Mouse (Mus musculus) adrenal gland, adult 18-20 months (tissue): ENCODE data around the gene Slc30a2. TPM values are rescaled to one million over a fixed set of nuclear protein-coding genes. Genes with fewer than 3 reads are reported as not detected.
A peak's percentile ranks its signal among the peaks of the same experiment; 100 is the strongest.

Experiments
- DNase-seq, 2 experiments: peaks; one replicate each; pipeline ENCODE4 v3.0.0; 2021 to 2022; ENCODE audit warnings: low spot score in 2 of 2
- total RNA-seq, 2 experiments: library from RNA; stranded (reverse); gene quantifications; 1 replicate in 1 of 2; 2 replicates in 1 of 2; pipeline ENCODE4 v1.2.3; 2021

The Slc30a2 gene
- total RNA-seq, 2 experiments from 2014 or later: 28.9 to 47.4 TPM

DNA sequence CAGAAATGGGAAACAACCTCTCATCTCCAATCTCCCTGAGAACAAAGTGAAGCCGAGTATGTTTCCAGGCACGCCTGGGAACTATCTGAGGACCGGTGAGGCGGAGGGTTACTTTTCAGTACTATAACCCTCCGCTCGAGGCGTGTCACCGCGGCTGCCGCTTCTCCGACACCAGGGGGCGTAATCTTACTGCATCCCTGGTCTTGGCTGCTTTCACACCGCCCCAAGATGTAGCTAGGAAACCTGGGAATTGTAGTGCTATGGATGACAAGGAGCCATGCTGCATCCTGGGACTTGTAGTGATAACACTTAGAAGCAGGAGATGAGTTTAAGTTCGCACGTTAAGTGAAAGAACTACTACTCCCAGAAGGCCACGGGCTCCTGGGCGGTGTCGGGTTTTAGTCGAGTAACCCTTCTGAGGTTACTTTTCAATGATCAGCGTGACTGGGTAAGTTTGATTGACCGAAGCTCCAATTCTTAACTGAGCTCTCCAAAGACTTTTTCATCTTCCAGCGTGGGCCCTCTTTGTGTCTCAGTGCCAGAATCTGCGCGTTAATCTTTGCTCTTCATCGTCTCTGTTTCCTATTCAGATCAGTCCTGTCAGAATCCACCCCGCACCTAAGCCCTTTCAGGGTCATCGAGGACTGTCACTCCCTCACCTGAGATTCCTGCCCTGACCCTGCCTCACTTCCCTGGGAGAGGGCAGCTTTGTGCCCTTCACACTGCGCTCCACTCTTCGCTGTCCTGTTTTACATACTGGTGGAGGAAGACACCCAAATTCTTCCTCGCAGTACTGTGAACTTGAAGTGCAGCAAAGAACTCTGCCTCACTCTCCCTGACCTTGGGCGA is 53.2 kb downstream of the Slc30a2 start, which contains the start of gene Pafah2:
Pafah2 (plus strand) TSS at position 344 of the 849 bp plus-strand sequence.
- DNase-seq: peak; percentile 84 to 86

DNA sequence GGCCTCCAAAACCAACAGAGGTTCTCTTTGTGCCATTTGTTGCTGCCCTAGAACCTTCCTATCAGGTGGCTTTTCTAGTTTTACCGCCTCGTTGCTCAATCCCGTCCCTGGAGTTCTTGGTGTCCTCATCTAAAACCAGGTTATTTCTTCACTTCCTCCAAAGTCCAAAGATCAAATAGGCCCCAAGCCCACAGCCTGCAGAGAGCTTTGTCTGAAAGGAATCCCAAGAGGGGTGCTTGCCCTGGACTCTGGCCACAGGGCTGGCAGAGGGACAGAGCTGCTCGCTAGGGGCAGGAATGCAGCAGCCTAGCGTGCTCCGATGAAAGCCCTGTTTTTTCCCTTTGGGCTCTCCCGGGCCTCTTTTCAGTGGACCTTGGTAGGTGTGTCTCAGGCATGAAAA is 54.1 kb downstream of the Slc30a2 start:
- peak in 1 of 2 experiments; percentile 52 for DNase-seq

DNA sequence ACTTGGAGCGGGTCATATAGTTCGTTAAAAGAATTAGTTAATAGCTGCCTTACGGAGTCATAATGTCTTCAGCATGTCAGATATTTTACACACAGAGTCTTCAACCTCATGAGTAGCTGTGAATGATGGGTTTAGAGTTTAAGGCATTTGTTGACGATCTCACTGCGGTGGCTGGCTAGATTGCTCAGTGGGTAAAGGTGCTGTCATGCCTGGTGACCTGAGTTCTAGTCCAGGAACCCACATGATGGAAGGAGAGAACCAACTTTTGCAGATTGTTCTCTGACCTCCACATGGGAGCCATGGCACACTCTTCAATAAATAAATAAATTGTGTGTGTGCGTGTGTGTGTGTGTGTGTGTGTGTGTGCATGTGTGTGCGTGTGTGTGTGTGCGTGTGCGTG is 54.8 kb downstream of the Slc30a2 start:
- DNase-seq: no peak

DNA sequence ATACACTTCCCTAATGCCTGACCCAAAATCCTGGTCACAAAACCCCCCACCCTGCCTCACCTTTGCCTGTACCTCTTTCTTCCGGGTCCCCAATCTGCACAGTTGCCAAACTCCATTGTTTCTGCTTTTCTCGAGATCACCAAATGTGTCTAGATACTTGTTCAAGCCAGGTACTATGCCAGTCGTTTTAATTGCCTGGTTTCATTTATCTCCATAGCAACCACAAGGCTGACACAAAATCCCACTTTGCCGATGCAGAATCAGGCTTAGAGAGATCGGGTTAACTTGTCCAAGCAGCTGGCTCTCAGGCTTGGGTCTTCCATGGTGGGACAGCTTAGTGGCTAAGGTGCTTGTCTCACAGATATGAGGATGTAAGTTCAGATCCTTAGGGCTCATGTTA is 57.2 kb downstream of the Slc30a2 start:
- no peak for DNase-seq

DNA sequence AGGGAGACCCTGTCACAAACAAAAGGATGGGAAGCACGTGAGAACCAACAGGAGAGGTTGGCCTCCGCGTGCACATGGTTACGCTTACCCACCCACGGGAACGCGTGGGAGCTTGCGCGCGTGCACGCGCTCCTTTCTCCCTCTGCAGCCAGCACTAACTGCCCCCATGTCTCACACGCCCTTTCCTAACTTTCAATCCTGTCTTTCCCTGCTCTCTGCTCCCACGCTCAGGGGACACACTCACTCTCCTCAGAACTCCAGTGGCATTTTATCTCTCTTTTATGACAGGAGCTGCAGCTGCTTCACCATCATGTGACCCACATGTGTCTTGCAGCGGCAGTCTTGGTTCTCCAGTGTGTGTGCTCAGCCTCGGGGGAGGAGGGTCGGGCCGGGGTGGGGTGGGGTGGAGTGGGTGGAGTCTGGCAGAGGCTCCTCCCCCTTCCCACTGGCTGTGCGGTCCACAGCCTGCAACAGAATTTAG is 58.2 kb downstream of the Slc30a2 start:
- peak; percentile 31 to 49 for DNase-seq

DNA sequence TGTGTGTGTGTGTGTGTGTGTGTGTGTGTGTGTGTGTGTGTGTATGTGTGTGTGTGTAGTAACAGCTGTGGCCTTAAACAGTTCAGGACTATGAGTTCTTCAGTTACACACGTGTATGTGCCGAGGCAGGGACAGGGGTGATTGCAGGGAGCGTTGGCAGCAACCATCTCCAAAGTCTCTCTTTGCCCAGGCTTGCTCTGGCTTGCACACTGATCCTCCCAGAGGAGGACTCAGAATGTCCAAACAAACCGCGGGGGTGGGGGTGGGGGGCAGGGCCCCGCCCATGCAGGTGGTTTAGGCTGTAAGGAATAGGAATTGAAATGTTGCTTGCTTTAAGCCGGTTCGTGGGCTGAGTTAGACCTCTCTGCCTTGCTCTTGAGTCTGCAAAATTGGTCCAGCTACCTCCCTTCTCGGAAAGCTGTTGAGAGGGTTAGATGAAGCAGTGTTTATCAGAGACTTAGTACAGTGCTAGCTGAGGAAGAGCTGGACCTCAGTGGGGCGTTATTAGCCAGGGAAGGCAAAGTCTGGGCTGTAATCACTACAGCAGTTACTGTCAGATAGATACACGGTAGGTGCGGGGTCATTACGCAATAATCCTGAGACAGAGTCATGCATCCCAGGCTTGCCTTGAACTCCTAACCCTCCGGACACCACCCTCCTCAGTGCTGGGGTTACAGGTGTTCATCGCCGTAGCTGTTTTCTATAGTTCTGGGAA is 59.0 kb downstream of the Slc30a2 start:
- no peak for DNase-seq

DNA sequence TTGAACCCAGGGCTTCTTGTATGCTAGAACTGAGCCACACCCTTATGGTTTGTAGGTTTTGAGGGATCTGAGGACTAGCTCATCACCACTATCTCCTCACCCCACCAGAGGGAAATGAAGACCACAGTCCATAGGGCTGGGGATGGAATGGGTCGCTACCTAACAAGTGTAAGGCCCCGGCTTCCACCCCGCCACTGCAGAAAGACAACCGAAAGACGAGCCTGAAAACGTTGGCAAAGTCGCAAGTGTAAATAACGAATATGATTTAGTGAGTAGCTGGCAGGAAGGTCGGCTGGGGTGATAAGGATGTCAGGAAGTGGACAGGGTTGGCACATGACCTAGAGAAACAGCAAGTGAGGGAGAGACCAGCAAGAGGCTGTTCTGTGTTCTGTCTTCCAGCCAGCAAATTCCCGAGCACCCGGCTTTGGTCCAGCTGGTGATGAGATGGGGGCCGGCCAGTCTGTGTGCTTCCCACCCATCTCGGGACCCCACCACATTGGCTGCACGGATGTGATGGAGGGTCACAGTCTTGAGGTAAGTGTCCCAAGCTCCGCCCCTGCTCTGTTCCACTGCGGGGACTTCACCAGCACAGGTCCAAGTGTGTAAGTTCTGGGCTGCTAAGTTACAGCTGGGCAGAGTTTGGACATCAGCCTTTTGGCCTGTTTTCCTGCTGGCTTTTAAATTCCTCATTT is 59.7 kb downstream of the Slc30a2 start:
- DNase-seq: no peak

DNA sequence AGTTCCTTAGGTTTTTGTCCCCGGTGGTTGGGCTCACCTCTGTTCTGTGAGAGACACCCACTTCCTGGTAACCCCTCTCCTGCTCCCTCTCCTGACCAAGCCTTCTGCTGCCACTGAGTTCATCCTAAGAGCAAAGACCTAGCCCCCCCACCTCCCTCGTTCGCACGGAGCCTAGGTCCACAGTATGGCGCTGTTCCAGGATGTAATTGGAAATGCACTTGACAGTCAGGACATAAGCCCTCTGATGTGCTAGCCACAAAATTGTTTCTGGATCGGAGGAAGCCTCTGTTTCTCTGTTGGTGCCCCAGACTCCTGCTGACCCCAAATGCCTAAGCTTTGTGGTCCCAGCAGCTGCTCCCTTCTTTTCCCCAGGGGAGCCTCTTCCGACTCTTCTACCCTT is 60.7 kb downstream of the Slc30a2 start:
- DNase-seq: no peak

Other genes with a start within 250 kb of the Slc30a2 start
- 10 to 100 TPM; 14.0 to 19.9 TPM for gene Cd52, start 248.1 kb upstream of the Slc30a2 start, total RNA-seq
- 10 to 100 TPM in 1 of 2 experiments, 1 to 10 TPM in 1; 8.7 to 12.6 TPM for gene Ubxn11, start 240.6 kb upstream of the Slc30a2 start, total RNA-seq
- 100 to 1,000 TPM in 1 of 2 experiments, 10 to 100 TPM in 1; 73.4 to 102 TPM for gene Sh3bgrl3, start 214.4 kb upstream of the Slc30a2 start, total RNA-seq
- gene Cep85, start 156.1 kb upstream of the Slc30a2 start, total RNA-seq: 10 to 100 TPM; 12.9 to 15.4 TPM
- gene Gm7534, start 140.2 kb upstream of the Slc30a2 start, total RNA-seq: not detected
- not detected for gene Catsper4, start 115.8 kb upstream of the Slc30a2 start, total RNA-seq
- under 1 TPM; 0.66 to 0.99 TPM for gene Cnksr1, start 104.8 kb upstream of the Slc30a2 start, total RNA-seq
- gene E130218I03Rik, start 99.5 kb upstream of the Slc30a2 start, total RNA-seq: not detected
- gene Zfp593, start 97.6 kb upstream of the Slc30a2 start, total RNA-seq: 10 to 100 TPM; 10.5 to 10.8 TPM
- not detected for gene Gm30191, start 96.2 kb upstream of the Slc30a2 start, total RNA-seq
- 10 to 100 TPM in 1 of 2 experiments, 1 to 10 TPM in 1; 9.3 to 10.0 TPM for gene Grrp1, start 89.1 kb upstream of the Slc30a2 start, total RNA-seq
- 10 to 100 TPM; 14.0 to 22.5 TPM for gene Pdik1l, start 55.3 kb upstream of the Slc30a2 start, total RNA-seq
- under 1 TPM in 1 of 2 experiments, not detected in 1; 0.32 TPM for gene Trim63, start 28.1 kb upstream of the Slc30a2 start, total RNA-seq
- gene Extl1, start 40.7 kb downstream of the Slc30a2 start, total RNA-seq: 1 to 10 TPM; 3.3 to 4.2 TPM
- gene Pafah2, start 53.1 kb downstream of the Slc30a2 start, total RNA-seq: 10 to 100 TPM; 15.2 to 17.8 TPM
- 10 to 100 TPM; 24.8 to 25.6 TPM for gene Stmn1, start 125.1 kb downstream of the Slc30a2 start, total RNA-seq
- gene Paqr7, start 153.5 kb downstream of the Slc30a2 start, total RNA-seq: 10 to 100 TPM; 22.2 to 30.2 TPM
- gene Aunip, start 167.8 kb downstream of the Slc30a2 start, total RNA-seq: under 1 TPM; 0.48 to 0.56 TPM
- 100 to 1,000 TPM; 123 to 132 TPM for gene Mtfr1l, start 192.2 kb downstream of the Slc30a2 start, total RNA-seq
- 10 to 100 TPM; 24.3 to 28.9 TPM for gene Selenon, start 209.0 kb downstream of the Slc30a2 start, total RNA-seq